In genomic region chr9:22834994-22835512, GRCm38 (mm10) we compare ENCODE assay signal across 17 mouse cellular contexts.
"Had no signal": no experiment of that assay in that cellular context is flagged by ENCODE, and none has a peak within 500 bp of the region (broad histone marks: within the 10 kb centered on the region; RNA-seq: fewer than 3 reads in every experiment).

No protein-coding gene starts in this region.

- H3K27ac ChIP-seq: lung, embryonic 15.5 days; macrophage; midbrain, embryonic 13.5 days; midbrain, embryonic 15.5 days; neural tube, embryonic 12.5 days; stomach, embryonic 15.5 days; stomach, postnatal 0 days had no signal

- ATAC-seq: lung, postnatal 0 days; midbrain, embryonic 13.5 days; midbrain, embryonic 15.5 days had no signal

- H3K4me2 ChIP-seq: lung, embryonic 15.5 days; midbrain, embryonic 11.5 days; midbrain, embryonic 13.5 days; midbrain, embryonic 15.5 days; neural tube, embryonic 12.5 days; stomach, embryonic 15.5 days had no signal

- H3K4me1 ChIP-seq: stomach, embryonic 15.5 days had no signal

- H3K4me3 ChIP-seq: lung, embryonic 15.5 days; megakaryocyte, embryonic 14.5 days; midbrain, embryonic 13.5 days; midbrain, embryonic 15.5 days; neural tube, embryonic 12.5 days; stomach, embryonic 15.5 days had no signal

- DNase-seq: lung, adult 2 months; lung, postnatal 14 days; lung, postnatal 36 days; right cerebral cortex, postnatal 14 days; thymus, adult 2 months; thymus, postnatal 25 days; thymus, postnatal 4 days had no signal

- H3K27me3 ChIP-seq: lung, embryonic 15.5 days; midbrain, embryonic 13.5 days; midbrain, embryonic 15.5 days; neural tube, embryonic 12.5 days; stomach, embryonic 15.5 days had no signal

- H3K9me3 ChIP-seq: lung, embryonic 15.5 days; midbrain, embryonic 13.5 days; midbrain, embryonic 15.5 days; neural tube, embryonic 12.5 days; stomach, embryonic 15.5 days had no signal

- H3K36me3 ChIP-seq: lung, embryonic 15.5 days; midbrain, embryonic 13.5 days; midbrain, embryonic 15.5 days; neural tube, embryonic 12.5 days; stomach, embryonic 15.5 days had no signal

- H3K9ac ChIP-seq: lung, embryonic 15.5 days; midbrain, embryonic 13.5 days; midbrain, embryonic 15.5 days; neural tube, embryonic 12.5 days; stomach, embryonic 15.5 days had no signal
